Mouse (Mus musculus): Measurements from ENCODE around the gene Bicd2. TPM values are rescaled to one million over a fixed set of nuclear protein-coding genes. Genes with fewer than 3 reads are reported as not detected.

Bicd2 gene
- polyA plus RNA-seq, 2 experiments = 30.5 to 30.8 TPM

- H3K4me1 ChIP-seq (ENCODE audit: control insufficient read depth, insufficient read depth, low read length) = no peaks in the 10 kb centered on the region
- no peak for TF ChIP-seq POLR2A (IDR thresholded peaks at IDR 0.05; ENCODE audit: borderline replicate concordance, extremely low read depth, insufficient read depth, insufficient read length)
- 83% methylated on average over 1 of the region's 1 CpGs for WGBS
Measured at GRCm38 (mm10) chr13:49309501-49309900, 31.9 kb upstream of the Bicd2 start.

GRCm38 (mm10) chr13:49311642-49312041 is 29.7 kb upstream of the Bicd2 start:
- no peaks in the 10 kb centered on the region for H3K36me3 ChIP-seq (ENCODE audit: control insufficient read depth, insufficient read depth, low read length)
- H3K9ac ChIP-seq (ENCODE audit: low read depth, low read length, severe bottlenecking) = no peak overlapping the region
- no peak overlapping the region for H3K4me2 ChIP-seq (replicated peaks; ENCODE audit: low read depth, low read length, severe bottlenecking)
- no peaks in the 10 kb centered on the region for H3K27me3 ChIP-seq (ENCODE audit: control insufficient read depth, insufficient read depth, low read length)
- no peak for ATAC-seq (ENCODE audit: low FRiP score, low read depth)
- 84% methylated on average over 7 of the region's 7 CpGs for whole genome bisulfite sequencing
- H3K4me1 ChIP-seq (ENCODE audit: control insufficient read depth, insufficient read depth, low read length) = no peaks in the 10 kb centered on the region
- H3K4me3 ChIP-seq (replicated peaks; ENCODE audit: low read length) = no peak overlapping the region
- no peak overlapping the region for H3K27ac ChIP-seq (replicated peaks; ENCODE audit: low read depth, low read length)
- no peak for TF ChIP-seq POLR2A (IDR thresholded peaks at IDR 0.05; ENCODE audit: borderline replicate concordance, extremely low read depth, insufficient read depth, insufficient read length)
- no peak for DNase-seq (ENCODE audit: low spot score)
- no peaks in the 10 kb centered on the region for H3K9me3 ChIP-seq (ENCODE audit: control insufficient read depth, low read length)

More at GRCm38 (mm10) chr13:49309501-49309900, 31.9 kb upstream of the Bicd2 start:
- no peak overlapping the region for H3K27ac ChIP-seq (replicated peaks; ENCODE audit: low read depth, low read length)
- DNase-seq (ENCODE audit: low spot score) (no peak), ATAC-seq (ENCODE audit: low FRiP score, low read depth) (no peak)
- H3K27me3 ChIP-seq (ENCODE audit: control insufficient read depth, insufficient read depth, low read length) = no peaks in the 10 kb centered on the region
- H3K9ac ChIP-seq (ENCODE audit: low read depth, low read length, severe bottlenecking) = no peak overlapping the region
- no peaks in the 10 kb centered on the region for H3K9me3 ChIP-seq (ENCODE audit: control insufficient read depth, low read length)
- no peaks in the 10 kb centered on the region for H3K36me3 ChIP-seq (ENCODE audit: control insufficient read depth, insufficient read depth, low read length)
- no peak overlapping the region for H3K4me2 ChIP-seq (replicated peaks; ENCODE audit: low read depth, low read length, severe bottlenecking)
- no peak overlapping the region for H3K4me3 ChIP-seq (replicated peaks; ENCODE audit: low read length)

GRCm38 (mm10) chr13:49316386-49317162 is 24.8 kb upstream of the Bicd2 start:
- DNase-seq (ENCODE audit: low spot score) (no peak), ATAC-seq (ENCODE audit: low FRiP score, low read depth) (no peak)
- H3K9me3 ChIP-seq (ENCODE audit: control insufficient read depth, low read length) = no peaks in the 10 kb centered on the region
- peaks cover 13% of the 10 kb centered on the region for H3K4me1 ChIP-seq (ENCODE audit: control insufficient read depth, insufficient read depth, low read length)
- H3K36me3 ChIP-seq (ENCODE audit: control insufficient read depth, insufficient read depth, low read length) = no peaks in the 10 kb centered on the region
- H3K27me3 ChIP-seq (ENCODE audit: control insufficient read depth, insufficient read depth, low read length) = no peaks in the 10 kb centered on the region
- no peak overlapping the region for H3K4me3 ChIP-seq (replicated peaks; ENCODE audit: low read length)
- WGBS = 52% methylated on average over 9 of the region's 9 CpGs
- no peak overlapping the region for H3K9ac ChIP-seq (ENCODE audit: low read depth, low read length, severe bottlenecking)
- TF ChIP-seq POLR2A (IDR thresholded peaks at IDR 0.05; ENCODE audit: borderline replicate concordance, extremely low read depth, insufficient read depth, insufficient read length) = no peak
- no peak overlapping the region for H3K27ac ChIP-seq (replicated peaks; ENCODE audit: low read depth, low read length)
- H3K4me2 ChIP-seq (replicated peaks; ENCODE audit: low read depth, low read length, severe bottlenecking) = no peak overlapping the region

- Histone ChIP-seq H3K36me3 (ENCODE audit: control insufficient read depth, insufficient read depth, low read length) (no peaks in the 10 kb centered on the region), H3K4me1 (ENCODE audit: control insufficient read depth, insufficient read depth, low read length) (peaks cover 18% of the 10 kb centered on the region), H3K9ac (ENCODE audit: low read depth, low read length, severe bottlenecking) (no peak overlapping the region), H3K9me3 (ENCODE audit: control insufficient read depth, low read length) (no peaks in the 10 kb centered on the region), H3K27me3 (ENCODE audit: control insufficient read depth, insufficient read depth, low read length) (no peaks in the 10 kb centered on the region), H3K4me2 (replicated peaks; ENCODE audit: low read depth, low read length, severe bottlenecking) (no peak overlapping the region), H3K4me3 (replicated peaks; ENCODE audit: low read length) (no peak overlapping the region), H3K27ac (replicated peaks; ENCODE audit: low read depth, low read length) (no peak overlapping the region)
- no peak for TF ChIP-seq POLR2A (IDR thresholded peaks at IDR 0.05; ENCODE audit: borderline replicate concordance, extremely low read depth, insufficient read depth, insufficient read length)
- no peak for DNase-seq (ENCODE audit: low spot score)
- WGBS = 77% methylated on average over 6 of the region's 6 CpGs
- no peak for ATAC-seq (ENCODE audit: low FRiP score, low read depth)
Measured at GRCm38 (mm10) chr13:49317508-49317907, 23.9 kb upstream of the Bicd2 start.

- H3K4me1 ChIP-seq (ENCODE audit: control insufficient read depth, insufficient read depth, low read length) = peaks cover 18% of the 10 kb centered on the region
- ATAC-seq (ENCODE audit: low FRiP score, low read depth) (no peak), DNase-seq (ENCODE audit: low spot score) (no peak)
- no peak overlapping the region for H3K27ac ChIP-seq (replicated peaks; ENCODE audit: low read depth, low read length)
- WGBS = 83% methylated on average over 7 of the region's 7 CpGs
- H3K27me3 ChIP-seq (ENCODE audit: control insufficient read depth, insufficient read depth, low read length) = no peaks in the 10 kb centered on the region
- no peak for TF ChIP-seq POLR2A (IDR thresholded peaks at IDR 0.05; ENCODE audit: borderline replicate concordance, extremely low read depth, insufficient read depth, insufficient read length)
- no peaks in the 10 kb centered on the region for H3K36me3 ChIP-seq (ENCODE audit: control insufficient read depth, insufficient read depth, low read length)
- no peaks in the 10 kb centered on the region for H3K9me3 ChIP-seq (ENCODE audit: control insufficient read depth, low read length)
- H3K4me3 ChIP-seq (replicated peaks; ENCODE audit: low read length) = no peak overlapping the region
- H3K9ac ChIP-seq (ENCODE audit: low read depth, low read length, severe bottlenecking) = no peak overlapping the region
- no peak overlapping the region for H3K4me2 ChIP-seq (replicated peaks; ENCODE audit: low read depth, low read length, severe bottlenecking)
Measured at GRCm38 (mm10) chr13:49317914-49318313, 23.5 kb upstream of the Bicd2 start.

All from limb, embryonic 14.5 days (tissue).